ENCODE assay signal across 23 mouse cellular contexts in genomic region chrX:134141551-134141950, GRCm38 (mm10). TPM values are rescaled to one million over a fixed set of nuclear protein-coding genes. Genes with fewer than 3 reads are reported as not detected.
"Had no signal": no experiment of that assay in that cellular context is flagged by ENCODE, and none has a peak within 500 bp of the region (broad histone marks: within the 10 kb centered on the region; RNA-seq: fewer than 3 reads in every experiment).

No protein-coding gene starts in this region.

- H3K9ac ChIP-seq: lung, embryonic 14.5 days; midbrain, embryonic 13.5 days; midbrain, embryonic 15.5 days; neural tube, embryonic 12.5 days; stomach, embryonic 15.5 days had no signal

- H3K36me3 ChIP-seq: midbrain, embryonic 10.5 days; midbrain, embryonic 13.5 days; midbrain, embryonic 15.5 days; neural tube, embryonic 12.5 days; stomach, embryonic 15.5 days had no signal

- ATAC-seq: midbrain, embryonic 13.5 days; midbrain, embryonic 15.5 days had no signal

- H3K4me1 ChIP-seq: midbrain, embryonic 10.5 days; midbrain, embryonic 13.5 days; midbrain, embryonic 15.5 days; neural tube, embryonic 12.5 days; stomach, embryonic 15.5 days had no signal

- H3K4me3 ChIP-seq: midbrain, embryonic 10.5 days; midbrain, embryonic 13.5 days; midbrain, embryonic 15.5 days; neural tube, embryonic 12.5 days; stomach, embryonic 15.5 days had no signal

- H3K27me3 ChIP-seq: midbrain, embryonic 15.5 days; neural tube, embryonic 12.5 days; stomach, embryonic 15.5 days had no signal

- H3K9me3 ChIP-seq: midbrain, embryonic 10.5 days; midbrain, embryonic 13.5 days; midbrain, embryonic 15.5 days; neural tube, embryonic 12.5 days; stomach, embryonic 15.5 days had no signal

- H3K4me2 ChIP-seq: lung, embryonic 14.5 days; midbrain, embryonic 13.5 days; midbrain, embryonic 15.5 days; neural tube, embryonic 12.5 days; stomach, embryonic 15.5 days had no signal

- DNase-seq: lung, adult 18-20 months; lung, embryonic 14.5 days; lung, postnatal 10 days; lung, postnatal 4 days; thymus, adult 2 months; thymus, postnatal 25 days; thymus, postnatal 4 days had no signal

- H3K27ac ChIP-seq: midbrain, embryonic 10.5 days; midbrain, embryonic 13.5 days; midbrain, embryonic 15.5 days; neural tube, embryonic 12.5 days; stomach, embryonic 15.5 days; stomach, postnatal 0 days had no signal

RNA-seq across cellular contexts. Expression of gene Xkrx, which starts 20.3 kb away (rescaled TPM):
- total RNA-seq: megakaryocyte-erythroid progenitor cell, adult 5-6 weeks had no signal
- polyA plus RNA-seq: liver, embryonic 16.5 days had no signal

RNA-seq across cellular contexts. Expression of gene Arl13a, which starts 45.8 kb away (rescaled TPM):
- total RNA-seq: megakaryocyte, adult 5-6 weeks; megakaryocyte-erythroid progenitor cell, adult 5-6 weeks; midbrain, postnatal 0 days; monocyte, adult 5-6 weeks; neutrophil, adult 5-6 weeks had no signal
- polyA plus RNA-seq: liver, embryonic 16.5 days; lung, embryonic 14.5 days; lung, embryonic 16.5 days; midbrain, embryonic 10.5 days; midbrain, embryonic 13.5 days; midbrain, embryonic 15.5 days; midbrain, postnatal 0 days; neural tube, embryonic 12.5 days; neural tube, embryonic 14.5 days; spleen, adult 2 months; stomach, postnatal 0 days; thymus, adult 2 months; urinary bladder, adult 2 months had no signal
